Mouse (Mus musculus) liver, postnatal 0 days (tissue): ENCODE results near the gene D130043K22Rik. TPM values are rescaled to one million over a fixed set of nuclear protein-coding genes. Genes with fewer than 3 reads are reported as not detected.

ENCODE experiments used
- ATAC-seq: fragments of 200-750 bp; cut with Nextera tagmentation; 2 replicates; pipeline ENCODE4 v1.8.0; 2017; ENCODE audit warnings: mild to moderate bottlenecking, moderate library complexity
- DNase-seq: peaks from one replicate; pipeline ENCODE4 v3.0.0-alpha.2; 2016
- H3K27ac ChIP-seq: fragments of 300-500 bp; sonication (generic); 2 replicates; pipeline ENCODE4 v1.5.1; 2014; ENCODE audit warnings: antibody characterized with exemption, moderate library complexity, mild to moderate bottlenecking, low read depth
- H3K27me3 ChIP-seq: fragments of 300-500 bp; sonication (generic); 2 replicates; pipeline ENCODE4 v1.6.1; 2014; ENCODE audit warnings: low read length, control low read depth, mixed read lengths; ENCODE audit not compliant: insufficient read depth
- H3K36me3 ChIP-seq: fragments of 300-500 bp; sonication (generic); replicated peaks from 2 replicates; pipeline ENCODE4 v1.6.1; 2014; ENCODE audit warnings: mild to moderate bottlenecking, control low read depth, low read length, moderate library complexity, mixed read lengths; ENCODE audit not compliant: insufficient read depth
- H3K4me1 ChIP-seq: fragments of 300-500 bp; sonication (generic); 2 replicates; pipeline ENCODE4 v1.6.1; 2014; ENCODE audit warnings: antibody characterized with exemption, mild to moderate bottlenecking, control low read depth; ENCODE audit not compliant: insufficient read depth
- H3K4me2 ChIP-seq: fragments of 300-500 bp; sonication (generic); 2 replicates; pipeline ENCODE4 v1.6.1; 2014; ENCODE audit warnings: low read depth, mild to moderate bottlenecking, low read length, moderate library complexity, mixed read lengths
- H3K4me3 ChIP-seq: fragments of 300-500 bp; sonication (generic); 2 replicates; pipeline ENCODE4 v1.5.1; 2014; ENCODE audit warnings: low read depth, low read length
- H3K9ac ChIP-seq: fragments of 300-500 bp; sonication (generic); replicated peaks from 2 replicates; pipeline ENCODE4 v1.6.1; 2014; ENCODE audit warnings: mild to moderate bottlenecking, moderate library complexity
- H3K9me3 ChIP-seq: fragments of 300-500 bp; sonication (generic); 2 replicates; pipeline ENCODE4 v1.6.1; 2016; ENCODE audit warnings: mild to moderate bottlenecking, control low read depth, low read length, mixed read lengths
- CTCF ChIP-seq: sonication (generic); IDR thresholded peaks from 2 replicates; pipeline ENCODE4 v1.5.1; 2016; ENCODE audit warnings: antibody characterized with exemption, low read depth
- EP300 ChIP-seq: IDR thresholded peaks from 2 replicates; pipeline ENCODE4 v1.6.1; 2016; ENCODE audit warnings: antibody characterized with exemption, low read depth, mild to moderate bottlenecking
- WGBS: fragments of 180-500 bp; shearing (Covaris S2); extraction: QIAGEN DNeasy Blood & Tissue Kit; methylation state at CpG from one replicate; pipeline ENCODE4 v1.1.7; 2014; ENCODE audit not compliant: insufficient replicate concordance; 5-methylcytosine and 5-hydroxymethylcytosine counted together
- polyA plus RNA-seq: library from polyadenylated mRNA; unstranded; fragments of >200 nt; fragmentation: Nextera tagmentation; extraction: Ambion mirVana; gene quantifications from 2 replicates; pipeline ENCODE4 v1.2.1, GENCODE M21; 2015

The D130043K22Rik gene
- polyA plus RNA-seq, 1 experiment from 2014 or later = 0.48 TPM

GRCm38 (mm10) chr13:24920333-24920977 is 75.5 kb downstream of the D130043K22Rik start:
- H3K27ac ChIP-seq = no peak overlapping the region
- no peaks in the 10 kb centered on the region for H3K9me3 ChIP-seq
- no peaks in the 10 kb centered on the region for H3K27me3 ChIP-seq
- peak; percentile 50 for DNase-seq
- H3K9ac ChIP-seq = no peak overlapping the region
- H3K4me2 ChIP-seq = no peak overlapping the region
- no peak for TF ChIP-seq EP300
- peak; percentile 83 for TF ChIP-seq CTCF
- H3K4me3 ChIP-seq = no peak overlapping the region
- H3K4me1 ChIP-seq = no peaks in the 10 kb centered on the region
- peak; percentile 72 for ATAC-seq
- 21% methylated on average over 5 of the region's 5 CpGs for WGBS
- H3K36me3 ChIP-seq = peaks cover 2% of the 10 kb centered on the region

GRCm38 (mm10) chr13:24921281-24921680 is 76.3 kb downstream of the D130043K22Rik start:
- DNase-seq (no peak), ATAC-seq (no peak)
- no peak overlapping the region for H3K9ac ChIP-seq
- TF ChIP-seq CTCF (no peak), EP300 (no peak)
- peaks cover 2% of the 10 kb centered on the region for H3K36me3 ChIP-seq
- no peak overlapping the region for H3K4me2 ChIP-seq
- 71% methylated on average over 6 of the region's 6 CpGs for whole genome bisulfite sequencing
- no peaks in the 10 kb centered on the region for H3K4me1 ChIP-seq
- H3K9me3 ChIP-seq = no peaks in the 10 kb centered on the region
- no peaks in the 10 kb centered on the region for H3K27me3 ChIP-seq
- H3K27ac ChIP-seq = no peak overlapping the region
- H3K4me3 ChIP-seq = no peak overlapping the region

GRCm38 (mm10) chr13:24923991-24924390 is 79.1 kb downstream of the D130043K22Rik start:
- 85% methylated on average over 5 of the region's 5 CpGs for WGBS
- H3K4me1 ChIP-seq = no peaks in the 10 kb centered on the region
- DNase-seq (no peak), ATAC-seq (peak; percentile 49; the same call in 1 of the 2 replicates)
- H3K4me2 ChIP-seq = no peak overlapping the region
- no peak overlapping the region for H3K9ac ChIP-seq
- TF ChIP-seq EP300 (no peak), CTCF (no peak)
- H3K27ac ChIP-seq = no peak overlapping the region
- peaks cover 2% of the 10 kb centered on the region for H3K36me3 ChIP-seq
- H3K27me3 ChIP-seq = no peaks in the 10 kb centered on the region
- no peaks in the 10 kb centered on the region for H3K9me3 ChIP-seq
- no peak overlapping the region for H3K4me3 ChIP-seq

GRCm38 (mm10) chr13:24930591-24930990 is 85.7 kb downstream of the D130043K22Rik start:
- Histone ChIP-seq H3K27ac (no peak overlapping the region), H3K4me1 (0 out of 2 replicates have a peak, but pooled peaks cover 2% of the 10 kb centered on the region)

GRCm38 (mm10) chr13:24933199-24933598 is 88.3 kb downstream of the D130043K22Rik start:
- H3K4me1 ChIP-seq = peaks cover 8% of the 10 kb centered on the region
- H3K4me2 ChIP-seq = no peak overlapping the region
- no peak for DNase-seq
- no peak overlapping the region for H3K4me3 ChIP-seq
- no peak for ATAC-seq
- no peaks in the 10 kb centered on the region for H3K9me3 ChIP-seq
- 69% methylated on average over 7 of the region's 7 CpGs for WGBS
- no peak overlapping the region for H3K9ac ChIP-seq
- peaks cover 7% of the 10 kb centered on the region for H3K27me3 ChIP-seq
- no peak for TF ChIP-seq EP300
- no peak for TF ChIP-seq CTCF
- no peak overlapping the region for H3K27ac ChIP-seq
- H3K36me3 ChIP-seq = no peaks in the 10 kb centered on the region

More at GRCm38 (mm10) chr13:24930591-24930990, 85.7 kb downstream of the D130043K22Rik start:
- DNase-seq = no peak
- Histone ChIP-seq H3K4me3 (no peak overlapping the region), H3K9me3 (no peaks in the 10 kb centered on the region), H3K36me3 (no peaks in the 10 kb centered on the region), H3K4me2 (no peak overlapping the region), H3K27me3 (no peaks in the 10 kb centered on the region), H3K9ac (no peak overlapping the region)
- TF ChIP-seq CTCF = no peak
- TF ChIP-seq EP300 = no peak
- ATAC-seq = no peak

GRCm38 (mm10) chr13:24936772-24937107 is 91.8 kb downstream of the D130043K22Rik start:
- Histone ChIP-seq H3K4me3 (peak overlapping the region; percentile 67), H3K36me3 (no peaks in the 10 kb centered on the region), H3K27me3 (peaks cover 7% of the 10 kb centered on the region), H3K4me2 (peak overlapping the region; percentile 78), H3K9me3 (no peaks in the 10 kb centered on the region), H3K9ac (peak overlapping the region; percentile 76), H3K4me1 (peaks cover 11% of the 10 kb centered on the region), H3K27ac (peak overlapping the region; percentile 79; the same call in 1 of the 2 replicates)
- 29% methylated on average over 5 of the region's 5 CpGs for WGBS
- TF ChIP-seq EP300 (no peak), CTCF (no peak)
- ATAC-seq (peak; percentile 10), DNase-seq (no peak)
